Mouse (Mus musculus): ENCODE data around the gene Rhoc. TPM values are rescaled to one million over a fixed set of nuclear protein-coding genes. Genes with fewer than 3 reads are reported as not detected.

The Rhoc gene
- polyA plus RNA-seq, 1 experiment from 2014 or later, result 316 TPM

DNA sequence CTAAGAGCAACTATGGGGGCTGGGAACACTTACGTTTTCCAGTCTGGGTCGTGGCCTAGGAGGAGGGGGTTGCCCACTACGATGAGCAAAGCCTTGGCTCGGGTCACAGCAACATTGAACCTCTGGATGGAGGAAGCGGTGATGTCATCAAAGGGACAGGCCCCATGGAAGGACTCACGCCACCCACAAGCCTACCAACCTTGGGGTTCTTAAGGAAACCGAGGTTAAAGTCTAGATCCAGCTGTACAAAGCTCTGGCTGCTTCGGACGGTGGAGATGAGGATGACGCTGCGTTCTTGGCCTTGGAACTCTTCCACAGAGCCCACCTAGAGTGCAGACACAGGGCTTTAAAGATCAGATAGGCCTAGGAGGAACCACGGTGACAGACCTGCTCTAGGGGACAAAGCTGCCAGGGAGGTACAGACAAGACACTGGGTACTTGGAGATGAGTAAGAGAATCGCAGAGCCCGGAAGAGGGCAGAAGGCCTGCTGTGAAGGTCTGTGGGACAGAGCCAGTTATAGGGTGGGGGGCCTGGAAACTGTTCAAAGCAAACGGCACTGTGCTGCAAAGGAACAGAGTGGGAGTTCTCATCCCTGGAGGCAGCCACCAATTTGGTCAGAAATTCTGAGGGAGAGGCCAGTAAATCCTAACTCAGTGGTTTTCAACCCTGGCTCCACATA is 7.6 kb downstream of the Rhoc start:
- Histone ChIP-seq H3K36me3 (ENCODE audit: control insufficient read depth, insufficient read depth) (peaks cover 69% of the 10 kb centered on the region), H3K4me1 (replicated peaks; ENCODE audit: control insufficient read depth, insufficient read depth, low read length) (peaks cover 21% of the 10 kb centered on the region), H3K4me2 (replicated peaks; ENCODE audit: low read depth) (no peak overlapping the region), H3K9me3 (ENCODE audit: control insufficient read depth) (no peaks in the 10 kb centered on the region), H3K27ac (ENCODE audit: low read depth, low read length) (peak overlapping the region; percentile 94), H3K4me3 (ENCODE audit: low read depth, low read length) (no peak overlapping the region), H3K9ac (ENCODE audit: low read depth, low read length) (peak overlapping the region; percentile 26; the same call in 1 of the 2 replicates), H3K27me3 (replicated peaks; ENCODE audit: control insufficient read depth, insufficient read depth, low read length) (no peaks in the 10 kb centered on the region)
- peak; percentile 54 for ATAC-seq
- TF ChIP-seq CTCF (IDR thresholded peaks at IDR 0.05; ENCODE audit: low read depth), result no peak
- 38% methylated on average over 15 of the region's 15 CpGs for WGBS

DNA sequence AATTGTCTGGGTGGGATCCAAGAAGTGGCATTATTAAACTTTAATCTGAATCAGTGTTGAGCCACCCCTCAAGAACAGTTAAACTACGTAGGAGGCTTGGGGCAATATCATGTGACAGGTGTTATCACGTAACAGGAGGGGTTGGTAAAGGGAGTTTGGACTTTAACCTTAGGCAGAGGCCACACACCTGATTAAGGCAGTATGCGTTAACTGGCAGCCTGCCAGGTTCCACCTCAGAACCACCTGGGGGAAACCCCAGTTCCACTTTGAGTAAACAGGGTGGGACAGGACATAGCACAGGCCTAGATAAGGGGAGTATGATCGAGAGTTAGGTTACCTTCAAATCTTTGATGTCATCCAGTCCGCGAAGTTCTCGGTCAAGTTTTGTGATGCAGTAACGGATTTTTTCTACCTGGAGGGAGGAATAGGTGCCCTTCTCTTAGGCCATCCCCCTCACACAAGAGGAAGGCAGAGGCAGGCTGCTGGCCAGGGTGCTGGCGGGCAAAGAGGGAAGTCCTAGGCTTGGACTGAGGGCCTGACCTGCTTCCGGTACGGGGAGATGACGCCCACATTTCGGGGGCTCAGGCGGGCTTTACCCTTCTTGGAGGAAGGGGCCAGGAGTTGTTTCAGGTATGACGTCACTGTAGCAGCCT is 8.4 kb downstream of the Rhoc start:
- Histone ChIP-seq H3K27ac (ENCODE audit: low read depth, low read length) (peak overlapping the region; percentile 94), H3K9me3 (ENCODE audit: control insufficient read depth) (no peaks in the 10 kb centered on the region)

DNA sequence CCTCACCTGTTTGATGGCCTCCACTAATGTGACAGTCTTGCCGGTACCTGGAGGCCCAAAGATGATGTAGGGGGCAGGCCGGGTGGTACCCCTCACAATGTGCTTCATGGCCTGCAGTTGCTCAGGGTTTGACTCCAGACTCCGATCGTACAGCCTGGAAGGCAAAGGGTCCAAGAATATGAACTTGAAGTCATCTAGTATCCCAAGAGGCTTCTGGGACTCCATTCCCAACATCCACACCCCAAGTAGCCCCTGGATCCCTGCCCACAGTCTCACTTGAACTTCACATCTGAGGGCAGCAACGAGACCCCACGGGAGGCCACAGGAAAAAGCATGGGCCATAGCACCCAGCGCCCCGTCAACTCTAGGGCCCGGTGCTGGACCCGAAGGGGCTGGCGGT is 12.5 kb downstream of the Rhoc start:
- no peak for TF ChIP-seq CTCF (IDR thresholded peaks at IDR 0.05; ENCODE audit: low read depth)
- Histone ChIP-seq H3K27ac (ENCODE audit: low read depth, low read length) (no peak overlapping the region), H3K36me3 (ENCODE audit: control insufficient read depth, insufficient read depth) (peaks cover 78% of the 10 kb centered on the region), H3K9ac (ENCODE audit: low read depth, low read length) (no peak overlapping the region), H3K4me1 (replicated peaks; ENCODE audit: control insufficient read depth, insufficient read depth, low read length) (no peaks in the 10 kb centered on the region), H3K9me3 (ENCODE audit: control insufficient read depth) (no peaks in the 10 kb centered on the region), H3K4me2 (replicated peaks; ENCODE audit: low read depth) (no peak overlapping the region), H3K27me3 (replicated peaks; ENCODE audit: control insufficient read depth, insufficient read depth, low read length) (no peaks in the 10 kb centered on the region), H3K4me3 (ENCODE audit: low read depth, low read length) (no peak overlapping the region)
- ATAC-seq, result no peak
- WGBS, result 96% methylated on average over 11 of the region's 11 CpGs

More for the DNA sequence above, 8.4 kb downstream of the Rhoc start:
- peak; percentile 82 for ATAC-seq
- Histone ChIP-seq H3K27me3 (replicated peaks; ENCODE audit: control insufficient read depth, insufficient read depth, low read length) (no peaks in the 10 kb centered on the region), H3K4me3 (ENCODE audit: low read depth, low read length) (no peak overlapping the region), H3K4me1 (replicated peaks; ENCODE audit: control insufficient read depth, insufficient read depth, low read length) (peaks cover 17% of the 10 kb centered on the region), H3K9ac (ENCODE audit: low read depth, low read length) (no peak overlapping the region), H3K36me3 (ENCODE audit: control insufficient read depth, insufficient read depth) (peaks cover 75% of the 10 kb centered on the region), H3K4me2 (replicated peaks; ENCODE audit: low read depth) (0 out of 2 replicates have a peak overlapping the region, but pooled peaks have one; percentile 3)
- no peak for TF ChIP-seq CTCF (IDR thresholded peaks at IDR 0.05; ENCODE audit: low read depth)
- 40% methylated on average over 15 of the region's 15 CpGs for WGBS

DNA sequence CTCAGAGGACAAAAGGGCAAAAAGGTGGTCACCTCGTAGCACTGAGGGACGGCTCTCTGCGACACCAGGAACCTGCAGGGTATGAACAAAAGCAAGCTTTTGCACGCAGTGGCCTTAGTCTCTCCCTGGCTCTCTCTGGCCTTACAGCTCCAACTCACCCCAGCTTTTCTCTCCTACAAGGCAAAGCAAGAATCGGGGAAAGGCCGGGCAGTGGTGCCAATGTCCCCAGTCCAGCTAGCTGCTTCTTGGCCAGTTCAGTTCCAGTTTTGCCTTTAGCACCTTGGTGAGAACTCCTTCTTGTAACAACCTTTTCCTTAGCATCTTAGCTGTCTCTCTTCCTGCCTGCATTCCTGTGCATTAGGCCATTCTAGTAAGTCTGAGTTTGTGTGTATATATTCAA is 13.3 kb downstream of the Rhoc start:
- Histone ChIP-seq H3K9ac (ENCODE audit: low read depth, low read length) (no peak overlapping the region), H3K9me3 (ENCODE audit: control insufficient read depth) (no peaks in the 10 kb centered on the region), H3K4me3 (ENCODE audit: low read depth, low read length) (no peak overlapping the region), H3K36me3 (ENCODE audit: control insufficient read depth, insufficient read depth) (peaks cover 77% of the 10 kb centered on the region), H3K4me2 (replicated peaks; ENCODE audit: low read depth) (no peak overlapping the region), H3K27me3 (replicated peaks; ENCODE audit: control insufficient read depth, insufficient read depth, low read length) (no peaks in the 10 kb centered on the region), H3K4me1 (replicated peaks; ENCODE audit: control insufficient read depth, insufficient read depth, low read length) (no peaks in the 10 kb centered on the region), H3K27ac (ENCODE audit: low read depth, low read length) (no peak overlapping the region)
- TF ChIP-seq CTCF (IDR thresholded peaks at IDR 0.05; ENCODE audit: low read depth), result no peak
- no peak for ATAC-seq
- 92% methylated on average over 6 of the region's 6 CpGs for WGBS

DNA sequence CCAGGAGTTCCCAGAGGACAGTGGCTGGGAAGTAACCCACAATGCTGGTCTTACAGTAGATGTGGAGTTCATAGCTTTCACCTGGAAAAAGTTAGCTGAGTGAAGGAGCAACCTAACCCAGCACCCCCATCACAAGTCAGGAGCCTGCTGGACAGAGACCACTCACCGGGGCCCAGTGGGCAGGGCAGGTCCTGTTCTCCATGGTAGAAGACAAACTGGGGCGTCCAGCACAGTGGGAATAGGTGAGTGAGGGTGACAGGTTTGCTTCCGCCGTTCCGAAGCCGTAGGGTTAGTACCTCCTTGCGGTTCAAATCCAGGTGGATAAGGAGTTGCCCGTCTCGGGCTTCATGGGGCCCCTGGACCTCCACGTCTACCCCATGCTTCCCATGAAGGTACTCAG is 16.1 kb downstream of the Rhoc start:
- Histone ChIP-seq H3K27ac (ENCODE audit: low read depth, low read length) (no peak overlapping the region), H3K4me3 (ENCODE audit: low read depth, low read length) (no peak overlapping the region), H3K4me1 (replicated peaks; ENCODE audit: control insufficient read depth, insufficient read depth, low read length) (no peaks in the 10 kb centered on the region), H3K9ac (ENCODE audit: low read depth, low read length) (no peak overlapping the region), H3K4me2 (replicated peaks; ENCODE audit: low read depth) (no peak overlapping the region), H3K36me3 (ENCODE audit: control insufficient read depth, insufficient read depth) (peaks cover 62% of the 10 kb centered on the region), H3K9me3 (ENCODE audit: control insufficient read depth) (no peaks in the 10 kb centered on the region), H3K27me3 (replicated peaks; ENCODE audit: control insufficient read depth, insufficient read depth, low read length) (no peaks in the 10 kb centered on the region)
- TF ChIP-seq CTCF (IDR thresholded peaks at IDR 0.05; ENCODE audit: low read depth), result no peak
- WGBS, result 90% methylated on average over 10 of the region's 10 CpGs
- ATAC-seq, result no peak

DNA sequence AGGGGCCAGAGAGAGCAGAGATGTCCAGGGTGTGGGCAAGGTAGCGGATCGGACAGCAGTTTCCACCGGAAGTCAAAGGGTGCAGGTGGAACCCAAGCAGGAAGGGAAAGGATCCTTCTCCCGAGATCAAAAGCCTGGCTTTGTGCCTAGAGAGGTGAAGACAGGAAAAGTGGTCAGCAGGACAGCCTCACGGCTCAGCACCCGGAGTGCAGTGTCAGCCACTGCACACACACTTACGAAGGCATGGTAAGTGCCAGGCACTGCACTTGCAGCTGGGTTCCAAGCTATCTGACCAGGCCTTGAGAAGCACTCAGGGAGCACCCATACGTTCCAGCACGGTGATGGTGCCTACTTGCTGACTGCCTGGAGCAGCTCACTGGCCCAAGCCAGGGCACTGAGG is 17.4 kb downstream of the Rhoc start:
- Histone ChIP-seq H3K9ac (ENCODE audit: low read depth, low read length) (no peak overlapping the region), H3K4me1 (replicated peaks; ENCODE audit: control insufficient read depth, insufficient read depth, low read length) (no peaks in the 10 kb centered on the region), H3K36me3 (ENCODE audit: control insufficient read depth, insufficient read depth) (peaks cover 50% of the 10 kb centered on the region), H3K9me3 (ENCODE audit: control insufficient read depth) (no peaks in the 10 kb centered on the region), H3K4me3 (ENCODE audit: low read depth, low read length) (no peak overlapping the region), H3K27me3 (replicated peaks; ENCODE audit: control insufficient read depth, insufficient read depth, low read length) (no peaks in the 10 kb centered on the region), H3K4me2 (replicated peaks; ENCODE audit: low read depth) (no peak overlapping the region), H3K27ac (ENCODE audit: low read depth, low read length) (no peak overlapping the region)
- WGBS, result 77% methylated on average over 9 of the region's 9 CpGs
- no peak for TF ChIP-seq CTCF (IDR thresholded peaks at IDR 0.05; ENCODE audit: low read depth)
- 0 out of 2 replicates have a peak, but pooled peaks have one; percentile 5 for ATAC-seq
